ENCODE assay signal across 8 mouse cellular contexts in the genomic region with DNA sequence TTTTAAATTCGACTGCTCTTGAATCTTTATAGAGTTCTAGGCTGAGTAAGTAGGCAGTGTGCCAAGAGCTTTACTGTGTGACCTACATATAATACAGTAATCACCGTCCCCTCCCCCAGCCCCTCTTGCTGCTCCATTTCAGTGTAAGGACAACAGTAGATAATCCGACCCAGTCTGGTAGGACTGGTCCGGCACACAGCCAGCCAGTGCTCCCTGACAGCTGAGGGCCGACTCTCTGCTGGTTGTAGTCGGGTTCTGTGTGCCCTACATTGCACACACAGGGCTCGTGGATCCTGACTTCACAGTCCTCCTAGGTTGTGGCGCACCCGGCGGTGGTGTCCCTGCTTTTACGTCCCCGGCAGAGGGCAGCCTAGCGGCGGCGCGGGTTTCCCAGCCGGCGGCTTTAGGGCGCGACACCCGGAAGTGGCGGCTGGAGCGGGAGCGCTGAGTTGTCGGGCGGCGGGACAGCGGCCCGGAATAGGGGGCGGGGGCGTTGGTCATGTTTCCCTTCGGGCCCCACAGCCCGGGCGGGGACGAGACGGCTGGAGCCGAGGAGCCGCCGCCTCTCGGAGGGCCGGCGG. TPM values are rescaled to one million over a fixed set of nuclear protein-coding genes. Genes with fewer than 3 reads are reported as not detected.
DNase-seq lines count a peak whose midpoint lies in the region; ATAC-seq lines count a peak whose summit lies in the region.

A gene (plus strand): TSS at position 433 of the 581 bp plus-strand sequence.

- peak within 1 kb of the TSS; percentile 95 for H3K4me3 ChIP-seq in hindbrain, embryonic 15.5 days

- H3K36me3 ChIP-seq in hindbrain, embryonic 15.5 days, result no peaks in the 10 kb centered on the region

- peaks cover 34% of the 10 kb centered on the region for H3K4me1 ChIP-seq in hindbrain, embryonic 15.5 days (replicated peaks)

- peak within 1 kb of the TSS; percentile 97 for H3K27ac ChIP-seq in hindbrain, embryonic 15.5 days (replicated peaks)

- peak within 1 kb of the TSS; percentile 77 for H3K4me2 ChIP-seq in hindbrain, embryonic 15.5 days

- peak; percentile 93 for ATAC-seq in hindbrain, embryonic 15.5 days (ENCODE audit: low FRiP score, low read depth)

- no peaks in the 10 kb centered on the region for H3K9me3 ChIP-seq in hindbrain, embryonic 15.5 days

- no peaks in the 10 kb centered on the region for H3K27me3 ChIP-seq in hindbrain, embryonic 15.5 days

- peak; percentile 89 for DNase-seq in T-cell, adult 2 months (ENCODE audit: low spot score)
- DNase-seq in cerebellum, postnatal 36 days, result peak; percentile 94 to 95
- peak; percentile 93 to 94 for DNase-seq in frontal cortex, postnatal 36 days (ENCODE audit: low spot score in 2 of 2)
- peak; percentile 80 for DNase-seq in left cerebral cortex, adult 11 months (ENCODE audit: low spot score)
- DNase-seq in lung, postnatal 4 days, result peak; percentile 96 to 97
- peak; percentile 90 for DNase-seq in retina, postnatal 7 days (ENCODE audit: low read depth, low spot score)
- peak; percentile 95 for DNase-seq in urinary bladder, adult 2 months (ENCODE audit: low spot score)

- H3K9ac ChIP-seq in hindbrain, embryonic 15.5 days, result peak within 1 kb of the TSS; percentile 72

- under 1% methylated on average over 36 of the region's 42 CpGs for WGBS in hindbrain, embryonic 15.5 days

RNA-seq across cellular contexts. Expression of the gene that starts here (rescaled TPM):
- polyA plus RNA-seq in hindbrain, embryonic 15.5 days (2015; fragmentation: Nextera tagmentation; extraction: Ambion mirVana), result 7.7 and 8.3 TPM in 2 replicates
- 9.7 and 10.3 TPM in 2 replicates for polyA plus RNA-seq in urinary bladder, adult 2 months (2012; rRNA removed)

Comparison
In these comparisons a context has a peak if more than half of its experiments do, and no peak if none do; other contexts are left out.
1. Peak in every context shown above with its lines: DNase-seq, ATAC-seq, H3K4me3 ChIP-seq and H3K27ac ChIP-seq.